Comparison of ENCODE assay signal across 10 mouse cellular contexts in the genomic region with DNA sequence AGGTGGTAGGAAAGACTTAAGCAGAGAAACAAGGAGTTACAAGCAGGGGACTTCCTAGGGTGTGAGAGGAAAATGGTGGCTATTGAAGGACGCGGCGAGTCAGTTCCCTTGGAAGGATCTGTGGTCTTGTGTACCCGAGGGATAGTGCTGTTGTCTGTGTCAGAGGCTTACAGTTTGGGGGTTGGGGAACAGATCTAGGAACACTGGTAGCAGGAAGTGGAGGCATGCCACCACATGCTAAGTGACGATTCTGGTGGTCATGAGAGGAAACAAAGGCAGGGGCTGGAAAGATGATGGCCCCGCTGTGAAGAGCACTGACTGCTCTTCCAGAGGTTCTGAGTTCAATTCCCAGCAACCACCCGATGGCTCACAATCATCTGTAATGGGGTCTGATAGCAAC. TPM values are rescaled to one million over a fixed set of nuclear protein-coding genes. Genes with fewer than 3 reads are reported as not detected.
A peak's percentile ranks its signal among the peaks of the same experiment; 100 is the strongest.
DNase-seq lines count a peak whose midpoint lies in the region; ATAC-seq and TF ChIP-seq lines count a peak whose summit lies in the region.
"Had no signal": no experiment of that assay in that cellular context is flagged by ENCODE, and none has a peak within 500 bp of the region (broad histone marks: within the 10 kb centered on the region; RNA-seq: fewer than 3 reads in every experiment).

No protein-coding gene starts in this region.

- peaks cover 26% of the 10 kb centered on the region for H3K4me1 ChIP-seq in embryonic fibroblast, embryonic 13.5 days (ENCODE audit: control insufficient read depth, insufficient read depth, low read length)
- peaks cover 53% of the 10 kb centered on the region for H3K4me1 ChIP-seq in intestine, embryonic 15.5 days (replicated peaks)

- peaks cover 99% of the 10 kb centered on the region for H3K79me2 ChIP-seq in myocyte (ENCODE audit: control insufficient read depth, insufficient read depth)

- H3K4me3 ChIP-seq in layer of hippocampus, adult 2 months = peak overlapping the region; percentile 37
- peak overlapping the region; percentile 14 for H3K4me3 ChIP-seq in embryonic fibroblast, embryonic 13.5 days (ENCODE audit: insufficient read depth, low read length)
- peak overlapping the region; percentile 75 for H3K4me3 ChIP-seq in intestine, embryonic 15.5 days (replicated peaks)
- peak overlapping the region; percentile 100 for H3K4me3 ChIP-seq in myocyte
- H3K4me3 ChIP-seq: heart, embryonic 15.5 days had no signal

- TF ChIP-seq CTCF in layer of hippocampus, adult 2 months (conservative IDR thresholded peaks at IDR 0.05) = no peak
- no peak for TF ChIP-seq CTCF in embryonic fibroblast, embryonic 13.5 days (IDR thresholded peaks at IDR 0.05; ENCODE audit: borderline replicate concordance, insufficient read depth, low read length)

- peak; percentile 8; the same call in 1 of the 2 replicates for TF ChIP-seq POLR2A in embryonic fibroblast, embryonic 13.5 days (IDR thresholded peaks at IDR 0.05; ENCODE audit: low read depth, low read length)
- no peak for TF ChIP-seq POLR2A in myocyte (IDR thresholded peaks at IDR 0.05; ENCODE audit: insufficient read length, low read depth)

- peak overlapping the region; percentile 15 for H3K9ac ChIP-seq in intestine, embryonic 15.5 days

- no peak overlapping the region for H3ac ChIP-seq in myocyte (ENCODE audit: control insufficient read depth, insufficient read length)

- H3K27me3 ChIP-seq in intestine, embryonic 15.5 days (replicated peaks) = no peaks in the 10 kb centered on the region
- H3K27me3 ChIP-seq in myocyte (ENCODE audit: control insufficient read depth, insufficient read depth, insufficient read length) = no peaks in the 10 kb centered on the region
- H3K27me3 ChIP-seq: heart, embryonic 15.5 days had no signal

- peak overlapping the region; percentile 72 for H3K27ac ChIP-seq in layer of hippocampus, adult 2 months
- peak overlapping the region; percentile 14; the same call in 1 of the 2 replicates for H3K27ac ChIP-seq in embryonic fibroblast, embryonic 13.5 days (ENCODE audit: insufficient read depth, low read length)
- 0 out of 2 replicates have a peak overlapping the region, but pooled peaks have one; percentile 6 for H3K27ac ChIP-seq in intestine, embryonic 15.5 days
- H3K27ac ChIP-seq: heart, embryonic 15.5 days had no signal

- H3K9me3 ChIP-seq in intestine, embryonic 15.5 days = no peaks in the 10 kb centered on the region
- H3K9me3 ChIP-seq: heart, embryonic 15.5 days had no signal

- DNase-seq in layer of hippocampus, adult 2 months (ENCODE audit: low spot score in 2 of 2) = no peak
- no peak for DNase-seq in layer of hippocampus, adult 18-20 months (ENCODE audit: low spot score in 2 of 2)
- DNase-seq in right cerebral cortex, adult 2 months (ENCODE audit: low spot score in 2 of 2) = no peak
- DNase-seq in ovary, adult 18-20 months (ENCODE audit: low spot score) = no peak
- DNase-seq in cerebellum, adult 9-10 months = no peak
- DNase-seq: cerebellum, adult 11-12 months had no signal

- H3K36me3 ChIP-seq in intestine, embryonic 15.5 days = peaks cover 41% of the 10 kb centered on the region
- peaks cover 97% of the 10 kb centered on the region for H3K36me3 ChIP-seq in myocyte (ENCODE audit: control insufficient read depth, insufficient read depth)

- WGBS in intestine, embryonic 15.5 days = 73% methylated on average over 7 of the region's 7 CpGs

- peak overlapping the region; percentile 87 for H3K4me2 ChIP-seq in intestine, embryonic 15.5 days (replicated peaks)
- peak overlapping the region; percentile 99 for H3K4me2 ChIP-seq in myocyte (ENCODE audit: low read depth)

- ATAC-seq in intestine, embryonic 15.5 days = no peak

TF ChIP-seq in myocyte, 11 proteins besides CTCF, POLR2A, EP300 and RAD21:
- TF ChIP-seq POLR2AphosphoS2 (IDR thresholded peaks at IDR 0.05; ENCODE audit: insufficient read length, low read depth) = peak; percentile 61
- no peak for TF ChIP-seq E2F4 (IDR thresholded peaks at IDR 0.05; ENCODE audit: insufficient read depth)

RNA-seq across cellular contexts. Expression of gene Scd2, which starts 7.0 kb away (rescaled TPM):
- total RNA-seq in layer of hippocampus, adult 2 months (2021) = 100 to 1,000 TPM; 597 to 622 TPM
- total RNA-seq in layer of hippocampus, adult 18-20 months (2021) = 100 to 1,000 TPM; 656 to 658 TPM
- 442 and 478 TPM in 2 replicates for polyA plus RNA-seq in embryonic fibroblast, embryonic 13.5 days (2011; ENCODE audit: insufficient read length, low read depth, missing spikeins)
- polyA plus RNA-seq in intestine, embryonic 15.5 days (2015; fragmentation: Nextera tagmentation; extraction: Ambion mirVana) = 417 and 432 TPM in 2 replicates
- polyA plus RNA-seq in myocyte (2012; fragmentation: generic; extraction: Trizol) = 868 TPM

RNA-seq across cellular contexts. Expression of gene Scd4, which starts 32.4 kb away (rescaled TPM):
- 1 to 10 TPM; 2.3 to 2.5 TPM for total RNA-seq in layer of hippocampus, adult 2 months (2021)
- 1 to 10 TPM; 2.2 to 2.4 TPM for total RNA-seq in layer of hippocampus, adult 18-20 months (2021)
- polyA plus RNA-seq in embryonic fibroblast, embryonic 13.5 days (2011; ENCODE audit: insufficient read length, low read depth, missing spikeins) = 0.35 and 0.72 TPM in 2 replicates
- 0.10 and 0.19 TPM in 2 replicates for polyA plus RNA-seq in intestine, embryonic 15.5 days (2015; fragmentation: Nextera tagmentation; extraction: Ambion mirVana)
- 0.16 TPM for polyA plus RNA-seq in myocyte (2012; fragmentation: generic; extraction: Trizol)

Comparison
In these comparisons a context has a peak if more than half of its experiments do, and no peak if none do; other contexts are left out.
1. H3K27ac ChIP-seq: peak in every context shown above with its lines; median percentile 72 in layer of hippocampus, adult 2 months; 14 in embryonic fibroblast, embryonic 13.5 days; 6 in intestine, embryonic 15.5 days.
2. H3K4me3 ChIP-seq: peak in every context shown above with its lines; median percentile 100 in myocyte; 75 in intestine, embryonic 15.5 days; 37 in layer of hippocampus, adult 2 months; 14 in embryonic fibroblast, embryonic 13.5 days.